Mouse (Mus musculus) kidney, embryonic 14.5 days (tissue): ENCODE data around the gene Psg19. TPM values are rescaled to one million over a fixed set of nuclear protein-coding genes. Genes with fewer than 3 reads are reported as not detected.
"Not testable (repeated sequence)": the region's sequence is repeated elsewhere in the genome, so short reads cannot be mapped to it uniquely, and the experiment has no call there.

ENCODE experiments used
- ATAC-seq: fragments of 200-750 bp; cut with Nextera tagmentation; 2 replicates; pipeline ENCODE4 v1.8.0; 2017; ENCODE audit warnings: moderate number of reproducible peaks, mild to moderate bottlenecking, moderate TSS enrichment, moderate library complexity; ENCODE audit not compliant: low FRiP score, low TSS enrichment
- H3K27ac ChIP-seq: fragments of 300-500 bp; sonication (generic); 2 replicates; pipeline ENCODE4 v1.5.1; 2014; ENCODE audit warnings: low read depth, mild to moderate bottlenecking, low read length, moderate library complexity, mixed read lengths
- H3K27me3 ChIP-seq: fragments of 300-500 bp; sonication (generic); 2 replicates; pipeline ENCODE4 v1.6.1; 2014; ENCODE audit warnings: mild to moderate bottlenecking, low read length; ENCODE audit not compliant: control insufficient read depth, insufficient read depth
- H3K36me3 ChIP-seq: fragments of 300-500 bp; sonication (generic); 2 replicates; pipeline ENCODE4 v1.6.1; 2014; ENCODE audit warnings: low read length, mixed read lengths; ENCODE audit not compliant: control insufficient read depth, insufficient read depth
- H3K4me1 ChIP-seq: fragments of 300-500 bp; sonication (generic); 2 replicates; pipeline ENCODE4 v1.6.1; 2014; ENCODE audit warnings: low read length, mixed read lengths; ENCODE audit not compliant: control insufficient read depth, insufficient read depth
- H3K4me2 ChIP-seq: fragments of 300-500 bp; sonication (generic); replicated peaks from 2 replicates; pipeline ENCODE4 v1.6.1; 2014; ENCODE audit warnings: low read depth, mild to moderate bottlenecking, low read length
- H3K4me3 ChIP-seq: fragments of 300-500 bp; sonication (generic); 2 replicates; pipeline ENCODE4 v1.5.1; 2014; ENCODE audit warnings: mild to moderate bottlenecking, low read length
- H3K9ac ChIP-seq: fragments of 300-500 bp; sonication (generic); 2 replicates; pipeline ENCODE4 v1.6.1; 2014; ENCODE audit warnings: low read depth, mild to moderate bottlenecking, low read length, moderate library complexity
- H3K9me3 ChIP-seq: fragments of 300-500 bp; sonication (generic); 2 replicates; pipeline ENCODE4 v1.6.1; 2016; ENCODE audit warnings: low read length; ENCODE audit not compliant: control insufficient read depth
- WGBS: fragments of 180-500 bp; shearing (Covaris S2); extraction: QIAGEN DNeasy Blood & Tissue Kit; methylation state at CpG from one replicate; pipeline ENCODE4 v1.1.7; 2014; 5-methylcytosine and 5-hydroxymethylcytosine counted together
- polyA plus RNA-seq: library from polyadenylated mRNA; unstranded; fragments of >200 nt; fragmentation: Nextera tagmentation; extraction: Ambion mirVana; gene quantifications from 2 replicates; pipeline ENCODE4 v1.2.1, GENCODE M21; 2014

Gene Psg19
- polyA plus RNA-seq, 1 experiment from 2014 or later, result not detected

- H3K36me3 ChIP-seq, H3K4me1 ChIP-seq, ATAC-seq, H3K27me3 ChIP-seq, H3K4me2 ChIP-seq, H3K4me3 ChIP-seq, H3K27ac ChIP-seq, H3K9me3 ChIP-seq, H3K9ac ChIP-seq: not testable (repeated sequence)
- WGBS, result 91% methylated on average over 7 of the region's 7 CpGs
Measured at GRCm38 (mm10) chr7:18760152-18760551, 38.2 kb downstream of the Psg19 start.

GRCm38 (mm10) chr7:18749896-18750477 is 48.3 kb downstream of the Psg19 start:
- not testable (repeated sequence) for H3K9me3 ChIP-seq, H3K9ac ChIP-seq, H3K27ac ChIP-seq, H3K4me3 ChIP-seq, H3K4me1 ChIP-seq, H3K4me2 ChIP-seq, H3K36me3 ChIP-seq
- WGBS, result 51% methylated on average over 11 of the region's 13 CpGs
- peaks cover 21% of the 10 kb centered on the region for H3K27me3 ChIP-seq
- ATAC-seq, result peak; percentile 86

- Histone ChIP-seq H3K27me3 (peaks cover 21% of the 10 kb centered on the region), H3K4me2 (no peak overlapping the region), H3K4me1 (no peaks in the 10 kb centered on the region), H3K4me3 (no peak overlapping the region), H3K27ac (no peak overlapping the region), H3K9ac (no peak overlapping the region), H3K36me3 (no peaks in the 10 kb centered on the region), H3K9me3 (0 out of 2 replicates have a peak, but pooled peaks cover 2% of the 10 kb centered on the region)
- ATAC-seq, result 0 out of 2 replicates have a peak, but pooled peaks have one; percentile 28
- 17% methylated on average over 6 of the region's 6 CpGs for WGBS
Measured at GRCm38 (mm10) chr7:18748994-18749895, 49.1 kb downstream of the Psg19 start.

- ATAC-seq, H3K4me3 ChIP-seq, H3K9ac ChIP-seq, H3K36me3 ChIP-seq, H3K4me1 ChIP-seq, H3K9me3 ChIP-seq, H3K4me2 ChIP-seq, H3K27ac ChIP-seq: not testable (repeated sequence)
- peaks cover 21% of the 10 kb centered on the region for H3K27me3 ChIP-seq
- 40% methylated on average over 2 of the region's 2 CpGs for WGBS
Measured at GRCm38 (mm10) chr7:18747420-18747819, 50.9 kb downstream of the Psg19 start.

DNA sequence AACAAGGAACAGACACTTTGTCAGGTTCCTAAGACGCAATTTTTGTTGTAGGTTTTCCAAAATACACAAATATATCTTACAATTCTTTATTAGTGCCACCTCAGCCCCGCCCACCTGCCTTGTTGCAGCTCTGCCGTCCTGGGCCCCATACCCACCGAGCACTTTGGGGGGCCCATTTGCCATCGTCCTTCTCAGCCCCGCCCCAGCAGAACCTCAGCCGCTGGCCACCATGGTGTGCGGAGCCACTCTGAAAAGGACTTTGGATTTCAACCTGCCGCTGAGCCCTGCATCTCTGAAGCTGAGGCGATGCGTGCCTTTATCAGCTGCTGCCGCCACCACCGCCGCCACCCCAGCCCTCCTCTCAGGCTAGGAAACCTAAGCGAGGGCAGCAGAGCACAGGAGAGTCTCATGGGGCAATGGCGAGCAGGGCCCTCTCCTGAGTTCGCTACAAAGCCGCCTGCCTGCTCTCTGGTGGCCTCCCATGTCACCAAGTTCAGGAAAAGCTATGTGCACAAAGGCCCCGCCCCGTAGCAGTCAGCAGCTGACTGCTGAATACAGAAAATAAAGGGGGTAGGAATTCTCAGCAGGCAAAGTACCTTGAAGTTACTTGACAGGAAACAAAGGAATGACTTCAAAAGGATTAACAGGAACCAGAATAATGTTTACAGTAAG is 52.0 kb downstream of the Psg19 start:
- peak overlapping the region; percentile 14 for H3K4me3 ChIP-seq
- H3K9ac ChIP-seq, result no peak overlapping the region
- H3K4me2 ChIP-seq, result peak overlapping the region; percentile 24
- WGBS, result 11% methylated on average over 20 of the region's 20 CpGs
- 0 out of 2 replicates have a peak, but pooled peaks cover 2% of the 10 kb centered on the region for H3K9me3 ChIP-seq
- no peak for ATAC-seq
- no peak overlapping the region for H3K27ac ChIP-seq
- H3K36me3 ChIP-seq, result no peaks in the 10 kb centered on the region
- peaks cover 21% of the 10 kb centered on the region for H3K27me3 ChIP-seq
- H3K4me1 ChIP-seq, result no peaks in the 10 kb centered on the region

Other genes with a start within 250 kb of the Psg19 start
- not detected in 2 replicates for gene Psg27, start 231.2 kb downstream of the Psg19 start, polyA plus RNA-seq
- gene Psg23, start 182.0 kb downstream of the Psg19 start, polyA plus RNA-seq, result not detected in 2 replicates
- gene Psg21, start 141.8 kb downstream of the Psg19 start, polyA plus RNA-seq, result not detected in 2 replicates
- not detected in 2 replicates for gene Psg20, start 112.3 kb downstream of the Psg19 start, polyA plus RNA-seq
- not detected in 2 replicates for gene Psg22, start 80.4 kb downstream of the Psg19 start, polyA plus RNA-seq
- not detected in 2 replicates for gene Psg17, start 23.1 kb upstream of the Psg19 start, polyA plus RNA-seq
- 0.64 and 0.79 TPM in 2 replicates for gene Mill2, start 41.4 kb upstream of the Psg19 start, polyA plus RNA-seq
- gene Pglyrp1, start 72.8 kb upstream of the Psg19 start, polyA plus RNA-seq, result 0.77 and 1.1 TPM in 2 replicates
- 21.0 and 21.4 TPM in 2 replicates for gene Ccdc61, start 111.9 kb upstream of the Psg19 start, polyA plus RNA-seq
- gene Nova2, start 127.4 kb upstream of the Psg19 start, polyA plus RNA-seq, result 0.96 and 1.1 TPM in 2 replicates
- not detected in 2 replicates for gene Nanos2, start 188.9 kb upstream of the Psg19 start, polyA plus RNA-seq
- 3.9 and 4.9 TPM in 2 replicates for gene Mypop, start 192.7 kb upstream of the Psg19 start, polyA plus RNA-seq
- 28.6 and 30.3 TPM in 2 replicates for gene Irf2bp1, start 205.5 kb upstream of the Psg19 start, polyA plus RNA-seq
- gene Foxa3, start 225.0 kb upstream of the Psg19 start, polyA plus RNA-seq, result not detected in 2 replicates
- gene Sympk, start 225.9 kb upstream of the Psg19 start, polyA plus RNA-seq, result 26.7 and 39.4 TPM in 2 replicates